Mouse (Mus musculus): ENCODE measurements at regions not wholly inside any gene's neighbourhood (a gene's known extent, or its start where the extent isn't known, plus 50 kb on each side); places are given as distances from the start of the nearest gene placed in this dataset.

GRCm38 (mm10) chr13:63718782-63719181, 96.3 kb upstream of the Ercc6l2 start:
- TF ChIP-seq CTCF (IDR thresholded peaks at IDR 0.05; ENCODE audit: borderline replicate concordance, control insufficient read depth, extremely low read depth, insufficient read depth, low read length, poor library complexity) = no peak
- TF ChIP-seq POLR2A (IDR thresholded peaks at IDR 0.05; ENCODE audit: control insufficient read depth, extremely low read depth, insufficient read depth, low read length, poor library complexity) = no peak
